Mouse (Mus musculus) gastrocnemius, postnatal 4 days (tissue): ENCODE measurements at regions not wholly inside any gene's neighbourhood (a gene's known extent, or its start where the extent isn't known, plus 50 kb on each side); places are given as distances from the start of the nearest gene placed in this dataset.

Experiments used
- DNase-seq, 2 experiments: peaks; one replicate each; pipeline ENCODE4 v3.0.0; 2021 to 2022; ENCODE audit warnings: low spot score in 2 of 2, mixed read lengths in 2 of 2

- peak in 1 of 2 experiments; percentile 21 for DNase-seq
Observed at GRCm38 (mm10) chr12:7776335-7776734, 201.1 kb upstream of the Apob start.

- DNase-seq, result peak in 1 of 2 experiments; percentile 28
Observed at GRCm38 (mm10) chr12:7777220-7778055, 200.0 kb upstream of the Apob start.

- no peak for DNase-seq
Observed at GRCm38 (mm10) chr12:7778056-7778440, 199.4 kb upstream of the Apob start.

GRCm38 (mm10) chr12:7816616-7817015, 160.8 kb upstream of the Apob start:
- peak in 1 of 2 experiments; percentile 11 for DNase-seq

GRCm38 (mm10) chr12:7820006-7820704, 157.3 kb upstream of the Apob start:
- no peak for DNase-seq

GRCm38 (mm10) chr12:7820718-7821117, 156.7 kb upstream of the Apob start:
- DNase-seq, result no peak

GRCm38 (mm10) chr12:7835731-7836130, 141.7 kb upstream of the Apob start:
- DNase-seq, result no peak

GRCm38 (mm10) chr12:7853876-7854275, 123.6 kb upstream of the Apob start:
- DNase-seq, result no peak

- no peak for DNase-seq
Observed at GRCm38 (mm10) chr12:7855683-7856082, 121.8 kb upstream of the Apob start.

- no peak for DNase-seq
Observed at GRCm38 (mm10) chr12:7859533-7859932, 117.9 kb upstream of the Apob start.

- DNase-seq, result no peak
Observed at GRCm38 (mm10) chr12:7870004-7870403, 107.4 kb upstream of the Apob start.

- DNase-seq, result no peak
Observed at GRCm38 (mm10) chr12:7870473-7870872, 107.0 kb upstream of the Apob start.

- no peak for DNase-seq
Observed at GRCm38 (mm10) chr12:7875454-7875853, 102.0 kb upstream of the Apob start.

GRCm38 (mm10) chr12:7876302-7877063, 101.0 kb upstream of the Apob start:
- DNase-seq, result no peak

GRCm38 (mm10) chr12:7878761-7879160, 98.7 kb upstream of the Apob start:
- no peak for DNase-seq

- no peak for DNase-seq
Observed at GRCm38 (mm10) chr12:7896156-7896555, 81.3 kb upstream of the Apob start.

- DNase-seq, result no peak
Observed at GRCm38 (mm10) chr12:7905329-7905728, 72.1 kb upstream of the Apob start.

GRCm38 (mm10) chr12:7906831-7907230, 70.6 kb upstream of the Apob start:
- no peak for DNase-seq

- no peak for DNase-seq
Observed at GRCm38 (mm10) chr12:7909746-7910360, 67.6 kb upstream of the Apob start.

- no peak for DNase-seq
Observed at GRCm38 (mm10) chr12:7910509-7910908, 66.9 kb upstream of the Apob start.

- DNase-seq, result no peak
Observed at GRCm38 (mm10) chr12:7918385-7918784, 59.1 kb upstream of the Apob start.
